Mouse (Mus musculus) ES-Bruce4 (cell line): ENCODE measurements around the gene Mycbp2.

Experiments
- CTCF ChIP-seq: IDR thresholded peaks from one replicate; pipeline ENCODE4 v1.8.1; 2011; ENCODE audit warnings: low read depth, low read length
- EP300 ChIP-seq: IDR thresholded peaks from 2 replicates; pipeline ENCODE4 v1.6.1; 2011; ENCODE audit warnings: low read depth, low read length; ENCODE audit not compliant: insufficient read depth
- POLR2A ChIP-seq: IDR thresholded peaks from one replicate; pipeline ENCODE4 v1.8.1; 2011; ENCODE audit warnings: low read length; ENCODE audit not compliant: insufficient read depth

DNA sequence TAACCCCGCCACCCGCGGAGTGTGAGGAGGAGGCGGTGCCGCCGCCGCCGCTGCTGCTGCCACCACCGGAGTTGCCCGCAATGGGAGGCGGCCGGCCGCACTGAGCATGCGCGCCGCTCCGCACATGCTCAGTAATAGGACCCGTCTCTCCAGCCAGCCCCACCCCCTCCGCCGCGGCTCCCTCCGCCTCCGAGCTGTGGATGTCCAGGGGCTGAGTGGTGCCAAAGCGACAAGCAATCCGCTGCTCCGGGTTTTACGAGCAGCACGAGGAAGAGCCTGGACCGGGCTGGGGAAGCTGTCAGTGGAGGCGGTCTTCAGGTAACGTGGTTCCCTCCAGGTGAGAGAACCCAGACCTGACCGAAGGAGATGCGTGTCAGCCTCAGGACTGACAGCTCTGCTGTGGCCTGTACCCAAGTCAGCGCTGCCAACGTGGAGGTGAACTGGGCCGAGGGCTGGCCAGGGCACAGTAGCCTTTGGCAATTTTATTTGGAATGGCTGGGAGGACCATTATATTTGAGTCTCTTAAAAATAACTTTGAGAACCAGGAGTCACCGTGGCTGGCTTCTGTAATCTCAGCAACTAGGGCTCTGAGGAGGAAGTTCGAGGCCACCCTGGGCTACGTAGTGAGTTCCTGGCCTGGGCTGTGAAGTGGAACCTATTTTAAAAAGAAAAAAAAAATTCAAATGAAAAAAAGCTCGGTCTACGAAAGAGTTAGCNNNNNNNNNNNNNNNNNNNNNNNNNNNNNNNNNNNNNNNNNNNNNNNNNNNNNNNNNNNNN is at the start of gene Mycbp2:
- TF ChIP-seq CTCF = no peak
- TF ChIP-seq POLR2A = no peak
- peak; percentile 38; the same call in 1 of the 2 replicates for TF ChIP-seq EP300
